Mouse (Mus musculus): ENCODE data around the gene Rbm20.

DNA sequence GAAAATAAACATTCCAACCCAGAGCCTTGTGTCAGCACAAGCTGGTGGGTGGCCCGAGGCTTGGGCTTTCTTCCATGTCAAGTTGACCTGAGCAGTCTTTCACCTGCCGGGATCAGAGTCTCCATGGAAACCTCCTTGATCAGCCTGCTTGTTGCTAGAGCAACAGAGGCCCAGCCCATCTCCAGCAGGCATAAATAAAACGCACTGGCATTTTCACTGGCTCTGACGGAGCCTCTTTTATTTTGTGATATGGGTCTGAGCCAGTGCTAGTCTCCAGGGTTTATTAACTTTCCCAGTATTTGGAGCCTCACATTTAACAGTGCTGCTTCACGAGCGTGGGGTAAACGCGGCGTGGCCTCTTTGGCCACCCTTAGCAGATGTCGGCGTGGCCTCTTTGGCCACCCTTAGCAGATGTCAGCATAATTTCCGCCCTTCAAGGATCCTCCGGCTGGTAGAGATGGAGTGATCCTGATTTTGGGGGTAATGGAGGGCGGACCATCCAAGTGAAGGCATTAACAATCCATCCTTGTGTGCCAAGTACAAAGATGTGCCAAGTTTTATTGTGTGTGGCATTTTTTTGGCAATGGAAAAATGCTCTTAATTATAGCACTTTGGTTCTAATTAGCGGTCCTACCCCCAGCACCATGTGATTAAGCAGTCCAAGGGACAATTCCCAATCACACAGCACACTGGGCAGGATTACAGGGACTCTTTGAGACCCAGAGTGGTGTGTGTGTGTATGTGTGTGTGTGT, 175.8 kb downstream of the Rbm20 start:
- no peak for TF ChIP-seq POLR2A (IDR thresholded peaks at IDR 0.05; ENCODE audit: insufficient read depth, low read length)
- no peak for TF ChIP-seq CTCF (IDR thresholded peaks at IDR 0.05; ENCODE audit: low read depth, low read length)
